Mouse (Mus musculus): ENCODE measurements around the gene Prps1l1.

Prps1l1 gene

DNA sequence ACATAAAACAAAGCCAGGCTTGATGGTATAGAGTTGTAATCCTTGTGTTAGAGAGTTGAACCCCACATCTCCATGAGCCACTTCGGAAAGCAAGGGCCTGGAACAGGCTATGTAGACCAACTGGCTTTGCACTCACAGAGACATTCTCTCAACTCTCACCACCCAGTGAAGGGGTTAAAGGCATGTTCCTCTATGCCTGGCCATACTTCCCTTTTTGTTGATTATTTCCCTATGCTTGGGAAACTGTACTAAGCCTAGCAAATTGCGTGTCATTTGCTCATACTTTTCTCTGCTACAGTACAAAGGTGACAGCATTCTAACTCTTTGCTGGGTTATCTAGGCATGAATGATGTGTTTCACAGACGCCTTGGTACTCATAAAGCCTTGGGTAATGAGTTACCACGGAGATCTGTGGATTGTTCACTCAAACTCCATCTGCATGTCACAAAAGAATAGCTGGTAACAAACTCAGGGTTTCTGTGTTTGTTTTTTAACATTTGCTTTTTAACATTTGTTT lies 41.4 kb downstream of the Prps1l1 start:
- no peak for DNase-seq (ENCODE audit: low spot score in 2 of 2)

DNA sequence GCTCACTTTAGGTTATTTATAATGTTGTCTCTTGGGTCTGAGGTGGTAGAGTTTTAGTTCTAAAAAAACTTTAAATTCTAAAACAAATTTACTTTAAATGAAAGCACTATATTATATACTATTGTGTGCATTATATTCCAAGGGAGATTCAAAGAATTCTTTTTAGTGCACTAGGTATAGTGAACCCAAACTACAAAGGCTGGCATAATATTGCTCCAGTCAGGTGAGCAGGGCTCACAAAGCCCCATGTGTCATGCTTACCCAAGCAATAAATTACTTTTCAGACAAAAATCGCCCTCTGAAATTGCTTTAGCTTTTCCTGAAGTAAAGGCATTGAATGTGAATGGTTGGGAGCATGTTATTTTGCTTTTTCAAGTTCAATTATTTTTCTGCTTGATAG lies 43.0 kb downstream of the Prps1l1 start:
- no peak for DNase-seq (ENCODE audit: low spot score in 2 of 2)
